Mouse (Mus musculus) forebrain, embryonic 16.5 days (tissue): Measurements from ENCODE around the gene Olfr1184. TPM values are rescaled to one million over a fixed set of nuclear protein-coding genes. Genes with fewer than 3 reads are reported as not detected.
"Not testable (repeated sequence)": the region's sequence is repeated elsewhere in the genome, so short reads cannot be mapped to it uniquely, and the experiment has no call there.

ENCODE experiments used
- ATAC-seq: fragments of 200-750 bp; cut with Nextera tagmentation; 2 replicates; pipeline ENCODE4 v1.8.0; 2017; ENCODE audit warnings: mild to moderate bottlenecking, moderate library complexity
- H3K27ac ChIP-seq: fragments of 300-500 bp; sonication (generic); 2 replicates; pipeline ENCODE4 v1.5.1; 2014; ENCODE audit warnings: low read length, control low read depth
- H3K27me3 ChIP-seq: fragments of 300-500 bp; sonication (generic); replicated peaks from 2 replicates; pipeline ENCODE4 v1.6.1; 2014; ENCODE audit warnings: low read length; ENCODE audit not compliant: control insufficient read depth, insufficient read depth
- H3K36me3 ChIP-seq: fragments of 300-500 bp; sonication (generic); 2 replicates; pipeline ENCODE4 v1.6.1; 2014; ENCODE audit not compliant: control insufficient read depth, insufficient read depth
- H3K4me1 ChIP-seq: fragments of 300-500 bp; sonication (generic); replicated peaks from 2 replicates; pipeline ENCODE4 v1.6.1; 2014; ENCODE audit warnings: low read length; ENCODE audit not compliant: control insufficient read depth, insufficient read depth
- H3K4me2 ChIP-seq: fragments of 300-500 bp; sonication (generic); 2 replicates; pipeline ENCODE4 v1.6.1; 2014; ENCODE audit warnings: mild to moderate bottlenecking, low read length, control low read depth
- H3K4me3 ChIP-seq: fragments of 300-500 bp; sonication (generic); replicated peaks from 2 replicates; pipeline ENCODE4 v1.5.1; 2014; ENCODE audit warnings: mild to moderate bottlenecking, low read length, control low read depth
- H3K9ac ChIP-seq: fragments of 300-500 bp; sonication (generic); replicated peaks from 2 replicates; pipeline ENCODE4 v1.6.1; 2014; ENCODE audit warnings: low read depth, low read length, control low read depth
- H3K9me3 ChIP-seq: fragments of 300-500 bp; sonication (generic); 2 replicates; pipeline ENCODE4 v1.6.1; 2016; ENCODE audit warnings: low read length; ENCODE audit not compliant: control insufficient read depth
- WGBS: fragments of 180-500 bp; shearing (Covaris S2); extraction: QIAGEN DNeasy Blood & Tissue Kit; methylation state at CpG from one replicate; pipeline ENCODE4 v1.1.7; 2014; 5-methylcytosine and 5-hydroxymethylcytosine counted together
- polyA plus RNA-seq: library from polyadenylated mRNA; unstranded; fragments of >200 nt; fragmentation: Nextera tagmentation; extraction: Ambion mirVana; gene quantifications from 2 replicates; pipeline ENCODE4 v1.2.1, GENCODE M21; 2015

Olfr1184 gene
- polyA plus RNA-seq = not detected in 2 replicates

DNA sequence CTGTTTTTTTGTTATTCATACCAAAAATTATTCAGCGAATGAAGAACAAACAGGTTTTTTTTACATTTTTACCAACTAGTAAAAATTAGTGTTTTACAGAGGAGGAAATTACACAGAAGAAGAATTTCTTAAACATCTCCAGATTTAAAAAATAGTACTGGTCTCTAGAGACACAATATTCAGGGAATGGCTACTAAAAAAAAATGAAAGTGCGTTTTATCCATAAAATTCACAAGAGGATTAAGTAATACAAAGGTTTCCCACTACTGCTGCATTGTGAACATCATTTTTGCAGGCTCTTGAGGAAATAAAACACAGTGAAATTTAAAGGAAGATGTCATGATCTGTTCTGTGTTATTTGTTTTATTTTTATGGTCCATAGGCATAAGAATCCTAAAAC lies at the start of gene Olfr1184:
Gene Olfr1184 (plus strand): TSS at position 301 of the 400 bp plus-strand sequence.
- H3K4me3 ChIP-seq = no peak within 1 kb of the TSS
- no peak within 1 kb of the TSS for H3K9ac ChIP-seq
- no peaks in the 10 kb centered on the region for H3K9me3 ChIP-seq
- H3K4me2 ChIP-seq = no peak within 1 kb of the TSS
- H3K4me1 ChIP-seq = no peaks in the 10 kb centered on the region
- no peak for ATAC-seq
- no peak within 1 kb of the TSS for H3K27ac ChIP-seq
- H3K27me3 ChIP-seq = no peaks in the 10 kb centered on the region
- 89% methylated on average over 2 of the region's 2 CpGs for WGBS
- no peaks in the 10 kb centered on the region for H3K36me3 ChIP-seq

DNA sequence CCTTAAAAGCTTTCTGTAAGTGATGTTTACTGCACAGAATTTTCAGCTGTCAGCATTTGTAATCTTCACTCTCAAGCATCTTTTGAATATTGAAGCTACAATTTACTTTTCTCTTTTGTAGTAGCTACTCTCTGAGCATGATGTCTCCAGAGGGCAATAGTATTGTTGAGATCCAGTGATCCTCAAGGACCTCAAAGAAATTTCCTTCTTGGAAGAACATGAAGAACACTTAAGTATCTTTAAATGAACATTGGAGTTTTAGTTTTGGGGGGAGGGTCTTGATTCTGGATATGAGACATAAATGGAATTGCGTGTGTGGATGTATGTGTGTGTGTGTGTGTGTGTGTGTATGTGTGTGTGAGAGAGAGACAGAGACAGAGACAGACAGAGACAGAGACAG lies 34.4 kb upstream of the Olfr1184 start, which contains the start of gene Gm13757:
Gene Gm13757 (minus strand): TSS at position 101 of the 400 bp plus-strand sequence.
- no peaks in the 10 kb centered on the region for H3K27me3 ChIP-seq
- ATAC-seq = no peak
- H3K4me3 ChIP-seq = no peak within 1 kb of the TSS
- H3K4me2 ChIP-seq = no peak within 1 kb of the TSS
- no peaks in the 10 kb centered on the region for H3K9me3 ChIP-seq
- H3K4me1 ChIP-seq = no peaks in the 10 kb centered on the region
- WGBS = 90% methylated on average over 1 of the region's 1 CpGs
- no peak within 1 kb of the TSS for H3K27ac ChIP-seq
- no peaks in the 10 kb centered on the region for H3K36me3 ChIP-seq
- H3K9ac ChIP-seq = no peak within 1 kb of the TSS

DNA sequence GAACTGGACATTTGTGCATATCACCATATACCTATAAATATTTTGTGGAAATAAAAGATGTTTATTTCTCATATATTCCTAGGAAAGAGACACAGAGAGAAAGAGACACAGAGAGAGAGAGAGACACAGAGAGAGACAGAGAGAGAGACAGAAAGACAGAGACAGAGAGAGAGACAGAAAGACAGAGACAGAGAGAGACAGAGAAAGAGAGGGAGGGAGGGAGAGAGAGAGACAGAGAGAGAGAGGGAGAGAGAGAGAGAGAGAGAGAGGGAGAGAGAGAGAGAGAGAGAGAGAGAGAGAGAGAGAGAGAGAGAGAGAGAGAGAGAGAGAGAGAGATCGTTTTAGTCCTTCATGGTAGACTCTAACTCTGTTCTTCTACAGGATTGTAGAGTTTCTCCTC lies 28.8 kb upstream of the Olfr1184 start, which contains the start of gene Olfr1183:
Gene Olfr1183 (plus strand): TSS at position 301 of the 400 bp plus-strand sequence.
- not testable (repeated sequence) for H3K9me3 ChIP-seq, H3K4me1 ChIP-seq, H3K27me3 ChIP-seq, H3K4me3 ChIP-seq, ATAC-seq, H3K9ac ChIP-seq, H3K27ac ChIP-seq, H3K4me2 ChIP-seq, H3K36me3 ChIP-seq
- WGBS = 94% methylated on average over 1 of the region's 1 CpGs

DNA sequence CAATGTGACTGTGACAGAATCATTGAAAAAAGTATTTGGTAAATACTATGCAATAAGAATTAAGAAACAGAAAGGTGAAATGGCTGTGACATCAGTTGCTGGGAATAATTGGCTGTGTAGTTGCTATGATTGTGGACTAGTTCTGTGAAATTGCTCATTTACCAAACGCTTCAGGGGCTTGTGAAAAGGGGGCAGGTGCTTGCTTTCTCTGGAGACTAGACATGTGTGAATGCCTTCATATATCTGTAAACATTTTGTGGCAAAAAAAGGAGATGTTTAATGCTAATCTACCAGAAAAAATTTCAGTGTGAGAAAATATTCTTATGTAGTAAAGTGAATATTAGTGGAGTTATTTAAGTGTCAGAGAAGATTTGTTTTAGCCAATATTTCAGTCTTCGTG lies 9.6 kb downstream of the Olfr1184 start, which contains the start of gene Olfr1185-ps1:
Gene Olfr1185-ps1 (plus strand): TSS at position 301 of the 400 bp plus-strand sequence.
- no peak within 1 kb of the TSS for H3K4me2 ChIP-seq
- WGBS = 71% methylated on average over 2 of the region's 2 CpGs
- H3K4me1 ChIP-seq = no peaks in the 10 kb centered on the region
- H3K27ac ChIP-seq = no peak within 1 kb of the TSS
- no peaks in the 10 kb centered on the region for H3K27me3 ChIP-seq
- no peak for ATAC-seq
- no peak within 1 kb of the TSS for H3K4me3 ChIP-seq
- H3K9ac ChIP-seq = no peak within 1 kb of the TSS
- no peaks in the 10 kb centered on the region for H3K9me3 ChIP-seq
- no peaks in the 10 kb centered on the region for H3K36me3 ChIP-seq

DNA sequence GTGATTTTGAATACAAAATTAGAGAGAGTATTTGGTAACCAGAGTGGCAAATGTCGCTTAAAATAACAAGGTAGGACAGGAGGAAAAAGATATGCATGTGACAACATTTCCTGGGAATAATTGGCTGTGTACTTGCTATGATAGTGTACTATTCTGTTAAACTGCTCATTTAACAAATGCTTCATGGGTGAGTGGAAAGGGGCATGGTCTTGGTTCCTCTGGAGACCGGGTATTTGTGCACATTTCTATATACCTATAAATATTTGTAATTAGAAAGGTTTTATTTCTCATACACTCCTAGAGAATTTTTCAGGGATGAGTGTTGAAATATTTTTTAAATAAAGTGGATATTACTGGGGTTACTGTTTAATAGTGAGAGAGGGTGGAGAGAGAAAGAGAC lies 34.9 kb downstream of the Olfr1184 start, which contains the start of gene Olfr1186:
Gene Olfr1186 (plus strand): TSS at position 301 of the 400 bp plus-strand sequence.
- 89% methylated on average over 2 of the region's 2 CpGs for WGBS
- H3K9me3 ChIP-seq = no peaks in the 10 kb centered on the region
- H3K36me3 ChIP-seq = no peaks in the 10 kb centered on the region
- no peak within 1 kb of the TSS for H3K4me2 ChIP-seq
- no peaks in the 10 kb centered on the region for H3K4me1 ChIP-seq
- H3K4me3 ChIP-seq = no peak within 1 kb of the TSS
- H3K27ac ChIP-seq = no peak within 1 kb of the TSS
- H3K27me3 ChIP-seq = no peaks in the 10 kb centered on the region
- H3K9ac ChIP-seq = no peak within 1 kb of the TSS
- ATAC-seq = no peak

DNA sequence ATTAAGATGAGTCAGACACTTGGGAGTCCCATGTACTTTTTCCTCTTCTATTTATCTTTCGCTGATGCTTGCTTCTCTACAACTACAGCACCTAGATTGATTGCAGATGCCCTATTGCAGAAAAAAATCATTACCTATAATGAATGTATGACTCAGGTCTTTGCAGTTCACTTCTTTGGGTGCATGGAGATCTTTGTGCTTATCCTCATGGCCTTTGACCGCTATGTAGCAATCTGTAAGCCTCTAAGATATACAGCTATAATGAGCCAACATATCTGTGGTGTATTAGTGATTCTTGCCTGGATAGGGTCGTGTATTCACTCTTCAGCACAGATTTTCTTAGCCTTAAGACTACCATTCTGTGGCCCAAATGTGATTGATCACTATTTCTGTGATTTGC lies 42.3 kb downstream of the Olfr1184 start:
- H3K27me3 ChIP-seq = no peaks in the 10 kb centered on the region
- no peak overlapping the region for H3K9ac ChIP-seq
- no peak overlapping the region for H3K27ac ChIP-seq
- H3K4me2 ChIP-seq = no peak overlapping the region
- no peak for ATAC-seq
- no peaks in the 10 kb centered on the region for H3K9me3 ChIP-seq
- no peaks in the 10 kb centered on the region for H3K4me1 ChIP-seq
- WGBS = 75% methylated on average over 3 of the region's 3 CpGs
- no peak overlapping the region for H3K4me3 ChIP-seq
- H3K36me3 ChIP-seq = no peaks in the 10 kb centered on the region

Other genes starting within 250 kb of the Olfr1184 start
- gene Olfr1173, start 203.7 kb upstream of the Olfr1184 start, polyA plus RNA-seq = not detected in 2 replicates
- not detected in 2 replicates for gene Olfr1174-ps, start 168.5 kb upstream of the Olfr1184 start, polyA plus RNA-seq
- not detected in 2 replicates for gene Olfr1175-ps, start 156.4 kb upstream of the Olfr1184 start, polyA plus RNA-seq
- not detected in 2 replicates for gene Olfr1176, start 146.9 kb upstream of the Olfr1184 start, polyA plus RNA-seq
- not detected in 2 replicates for gene Olfr1177-ps, start 137.1 kb upstream of the Olfr1184 start, polyA plus RNA-seq
- gene Olfr1178, start 96.5 kb upstream of the Olfr1184 start, polyA plus RNA-seq = not detected in 2 replicates
- not detected in 2 replicates for gene Olfr1179, start 77.1 kb upstream of the Olfr1184 start, polyA plus RNA-seq
- gene Olfr1180, start 64.4 kb upstream of the Olfr1184 start, polyA plus RNA-seq = not detected in 2 replicates
- gene Olfr1181, start 57.4 kb upstream of the Olfr1184 start, polyA plus RNA-seq = not detected in 2 replicates
- gene Gm13757, start 34.5 kb upstream of the Olfr1184 start, polyA plus RNA-seq = not detected in 2 replicates
- gene Olfr1183, start 28.7 kb upstream of the Olfr1184 start, polyA plus RNA-seq = not detected in 2 replicates
- not detected in 2 replicates for gene Olfr1185-ps1, start 9.7 kb downstream of the Olfr1184 start, polyA plus RNA-seq
- gene Olfr1186, start 35.0 kb downstream of the Olfr1184 start, polyA plus RNA-seq = not detected in 2 replicates
- gene Olfr1188, start 73.3 kb downstream of the Olfr1184 start, polyA plus RNA-seq = not detected in 2 replicates
- not detected in 2 replicates for gene Olfr1189, start 102.9 kb downstream of the Olfr1184 start, polyA plus RNA-seq
- not detected in 2 replicates for gene Olfr1191-ps1, start 156.9 kb downstream of the Olfr1184 start, polyA plus RNA-seq
- gene Olfr1192-ps1, start 164.9 kb downstream of the Olfr1184 start, polyA plus RNA-seq = not detected in 2 replicates
- gene Olfr1193, start 192.0 kb downstream of the Olfr1184 start, polyA plus RNA-seq = not detected in 2 replicates
- gene Olfr1195, start 205.6 kb downstream of the Olfr1184 start, polyA plus RNA-seq = not detected in 2 replicates
- not detected in 2 replicates for gene Olfr1196, start 221.0 kb downstream of the Olfr1184 start, polyA plus RNA-seq
- gene Olfr1197, start 248.8 kb downstream of the Olfr1184 start, polyA plus RNA-seq = not detected in 2 replicates